Mouse (Mus musculus) limb, embryonic 10.5 days (tissue): Measurements from ENCODE around the gene Ube2a. TPM values are rescaled to one million over a fixed set of nuclear protein-coding genes. Genes with fewer than 3 reads are reported as not detected.

ENCODE experiments used
- DNase-seq: peaks from one replicate; pipeline ENCODE4 v3.0.0-alpha.2; 2017; ENCODE audit warnings: low spot score
- H3K27ac ChIP-seq: fragments of 300-500 bp; sonication (generic); 2 replicates; pipeline ENCODE4 v1.5.1; 2016; ENCODE audit warnings: mild to moderate bottlenecking
- H3K27me3 ChIP-seq: fragments of 300-500 bp; sonication (generic); 2 replicates; pipeline ENCODE4 v1.6.1; 2016; ENCODE audit warnings: low read depth, mild to moderate bottlenecking; ENCODE audit not compliant: poor library complexity, severe bottlenecking
- H3K36me3 ChIP-seq: fragments of 300-500 bp; sonication (generic); 2 replicates; pipeline ENCODE4 v1.6.1; 2016; ENCODE audit warnings: mild to moderate bottlenecking, moderate library complexity
- H3K4me1 ChIP-seq: fragments of 300-500 bp; sonication (generic); 2 replicates; pipeline ENCODE4 v1.6.1; 2016
- H3K4me3 ChIP-seq: fragments of 300-500 bp; sonication (generic); 2 replicates; pipeline ENCODE4 v1.5.1; 2016; ENCODE audit warnings: mild to moderate bottlenecking, moderate library complexity
- H3K9me3 ChIP-seq: fragments of 300-500 bp; sonication (generic); replicated peaks from 2 replicates; pipeline ENCODE4 v1.6.1; 2016; ENCODE audit warnings: mild to moderate bottlenecking
- WGBS: fragments of 180-500 bp; shearing (Covaris S2); methylation state at CpG from one replicate; pipeline ENCODE4 v1.1.7; 2016; 5-methylcytosine and 5-hydroxymethylcytosine counted together
- polyA plus RNA-seq: library from polyadenylated mRNA; unstranded; fragments of >200 nt; fragmentation: Nextera tagmentation; extraction: Ambion mirVana; gene quantifications from 2 replicates; pipeline ENCODE4 v1.2.1, GENCODE M21; 2016

Gene Ube2a
- polyA plus RNA-seq, 1 experiment from 2014 or later: 125 TPM

GRCm38 (mm10) chrX:36911343-36911742 is 37.6 kb downstream of the Ube2a start:
- H3K4me3 ChIP-seq: no peak overlapping the region
- H3K36me3 ChIP-seq: peaks cover 6% of the 10 kb centered on the region; the same call in 1 of the 2 replicates
- H3K27ac ChIP-seq: no peak overlapping the region
- H3K27me3 ChIP-seq: no peaks in the 10 kb centered on the region
- WGBS: 48% methylated on average over 12 of the region's 12 CpGs
- peak; percentile 41 for DNase-seq
- no peaks in the 10 kb centered on the region for H3K9me3 ChIP-seq
- no peaks in the 10 kb centered on the region for H3K4me1 ChIP-seq

- 85% methylated on average over 1 of the region's 1 CpGs for WGBS
- no peaks in the 10 kb centered on the region for H3K9me3 ChIP-seq
- no peaks in the 10 kb centered on the region for H3K27me3 ChIP-seq
- no peak overlapping the region for H3K4me3 ChIP-seq
- H3K27ac ChIP-seq: no peak overlapping the region
- no peaks in the 10 kb centered on the region for H3K4me1 ChIP-seq
- peaks cover 29% of the 10 kb centered on the region for H3K36me3 ChIP-seq
- no peak for DNase-seq
Measured at GRCm38 (mm10) chrX:36917749-36918148, 44.0 kb downstream of the Ube2a start.

GRCm38 (mm10) chrX:36921346-36921745 is 47.6 kb downstream of the Ube2a start:
- Histone ChIP-seq H3K4me3 (no peak overlapping the region), H3K27me3 (no peaks in the 10 kb centered on the region), H3K4me1 (no peaks in the 10 kb centered on the region), H3K9me3 (no peaks in the 10 kb centered on the region), H3K36me3 (peaks cover 48% of the 10 kb centered on the region), H3K27ac (no peak overlapping the region)
- no peak for DNase-seq
- 87% methylated on average over 4 of the region's 4 CpGs for WGBS

- no peaks in the 10 kb centered on the region for H3K4me1 ChIP-seq
- peaks cover 51% of the 10 kb centered on the region for H3K36me3 ChIP-seq
- no peak for DNase-seq
- H3K27ac ChIP-seq: no peak overlapping the region
- no peak overlapping the region for H3K4me3 ChIP-seq
- WGBS: 92% methylated on average over 4 of the region's 4 CpGs
- no peaks in the 10 kb centered on the region for H3K27me3 ChIP-seq
- H3K9me3 ChIP-seq: no peaks in the 10 kb centered on the region
Measured at GRCm38 (mm10) chrX:36928791-36929190, 55.1 kb downstream of the Ube2a start.

GRCm38 (mm10) chrX:36929694-36930093 is 56.0 kb downstream of the Ube2a start:
- 75% methylated on average over 4 of the region's 4 CpGs for WGBS
- no peaks in the 10 kb centered on the region for H3K9me3 ChIP-seq
- no peaks in the 10 kb centered on the region for H3K27me3 ChIP-seq
- no peak overlapping the region for H3K4me3 ChIP-seq
- H3K36me3 ChIP-seq: peaks cover 51% of the 10 kb centered on the region
- no peak for DNase-seq
- no peaks in the 10 kb centered on the region for H3K4me1 ChIP-seq
- H3K27ac ChIP-seq: no peak overlapping the region

GRCm38 (mm10) chrX:36930574-36930973 is 56.9 kb downstream of the Ube2a start:
- Histone ChIP-seq H3K4me1 (no peaks in the 10 kb centered on the region), H3K36me3 (peaks cover 45% of the 10 kb centered on the region), H3K27me3 (no peaks in the 10 kb centered on the region), H3K4me3 (no peak overlapping the region), H3K9me3 (no peaks in the 10 kb centered on the region), H3K27ac (no peak overlapping the region)
- DNase-seq: no peak
- 33% methylated on average over 1 of the region's 1 CpGs for WGBS

Other genes starting within 250 kb of the Ube2a start
- 2.3 and 2.5 TPM in 2 replicates for gene Akap17b, start 228.5 kb upstream of the Ube2a start, polyA plus RNA-seq
- 1.6 and 2.3 TPM in 2 replicates for gene Slc25a43, start 130.2 kb upstream of the Ube2a start, polyA plus RNA-seq
- gene Slc25a5, start 78.2 kb upstream of the Ube2a start, polyA plus RNA-seq: 728 and 870 TPM in 2 replicates
- 32.0 and 32.6 TPM in 2 replicates for gene C330007P06Rik, start 211 bp downstream of the Ube2a start, polyA plus RNA-seq
- gene Nkrf, start 29.0 kb downstream of the Ube2a start, polyA plus RNA-seq: 2.3 and 2.7 TPM in 2 replicates
- gene Sept6, start 117.9 kb downstream of the Ube2a start, polyA plus RNA-seq: 38.8 and 59.0 TPM in 2 replicates
- gene Sowahd, start 174.9 kb downstream of the Ube2a start, polyA plus RNA-seq: 0.09 and 0.15 TPM in 2 replicates
- gene Rpl39, start 211.5 kb downstream of the Ube2a start, polyA plus RNA-seq: 429 and 521 TPM in 2 replicates
- 14.0 and 18.4 TPM in 2 replicates for gene Upf3b, start 236.4 kb downstream of the Ube2a start, polyA plus RNA-seq